Mouse (Mus musculus): ENCODE measurements at regions not wholly inside any gene's neighbourhood (a gene's known extent, or its start where the extent isn't known, plus 50 kb on each side); places are given as distances from the start of the nearest gene placed in this dataset.
A peak's percentile ranks its signal among the peaks of the same experiment; 100 is the strongest.

DNA sequence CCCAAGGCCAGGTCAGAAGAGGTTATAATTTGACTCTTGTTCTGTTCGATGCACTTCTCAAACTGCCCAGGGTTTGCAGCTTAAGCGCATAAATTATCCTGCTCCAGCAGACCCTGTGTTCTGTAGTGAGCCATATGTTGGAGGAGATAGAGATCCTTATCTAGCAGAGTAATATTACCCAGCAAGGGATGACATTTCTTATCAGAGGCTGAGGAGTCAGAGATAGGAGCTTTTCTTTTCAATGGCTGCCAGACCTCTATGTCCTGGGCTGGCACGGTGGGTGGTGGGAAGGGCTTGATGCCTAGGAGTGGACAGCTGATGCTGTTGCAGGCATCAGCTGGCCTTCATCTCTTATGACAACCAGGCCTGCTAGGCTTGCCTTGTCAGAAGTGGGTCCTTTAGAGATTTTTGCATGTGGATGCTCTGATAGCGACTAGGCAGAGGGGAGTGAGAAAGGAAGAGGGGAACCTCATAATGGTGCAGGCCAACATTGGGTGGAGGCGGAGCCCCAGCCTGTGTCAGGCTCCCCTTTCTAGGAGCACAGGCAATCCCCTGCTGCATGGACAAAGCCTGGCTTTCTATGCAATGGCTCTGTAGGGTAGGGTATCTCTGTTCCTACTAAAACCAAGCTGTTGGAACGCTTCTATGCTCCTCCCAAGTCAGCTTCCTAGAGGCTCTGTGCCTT is 1300.5 kb upstream of the A1bg start:
- no peak for DNase-seq (ENCODE audit: low spot score in 2 of 2)

GRCm38 (mm10) chr15:62222731-62223130 is 1299.9 kb upstream of the A1bg start:
- no peak for DNase-seq (ENCODE audit: low spot score in 2 of 2)

- DNase-seq (ENCODE audit: low spot score in 2 of 2): no peak
Measured at GRCm38 (mm10) chr15:62222201-62222600, 1299.4 kb upstream of the A1bg start.

DNA sequence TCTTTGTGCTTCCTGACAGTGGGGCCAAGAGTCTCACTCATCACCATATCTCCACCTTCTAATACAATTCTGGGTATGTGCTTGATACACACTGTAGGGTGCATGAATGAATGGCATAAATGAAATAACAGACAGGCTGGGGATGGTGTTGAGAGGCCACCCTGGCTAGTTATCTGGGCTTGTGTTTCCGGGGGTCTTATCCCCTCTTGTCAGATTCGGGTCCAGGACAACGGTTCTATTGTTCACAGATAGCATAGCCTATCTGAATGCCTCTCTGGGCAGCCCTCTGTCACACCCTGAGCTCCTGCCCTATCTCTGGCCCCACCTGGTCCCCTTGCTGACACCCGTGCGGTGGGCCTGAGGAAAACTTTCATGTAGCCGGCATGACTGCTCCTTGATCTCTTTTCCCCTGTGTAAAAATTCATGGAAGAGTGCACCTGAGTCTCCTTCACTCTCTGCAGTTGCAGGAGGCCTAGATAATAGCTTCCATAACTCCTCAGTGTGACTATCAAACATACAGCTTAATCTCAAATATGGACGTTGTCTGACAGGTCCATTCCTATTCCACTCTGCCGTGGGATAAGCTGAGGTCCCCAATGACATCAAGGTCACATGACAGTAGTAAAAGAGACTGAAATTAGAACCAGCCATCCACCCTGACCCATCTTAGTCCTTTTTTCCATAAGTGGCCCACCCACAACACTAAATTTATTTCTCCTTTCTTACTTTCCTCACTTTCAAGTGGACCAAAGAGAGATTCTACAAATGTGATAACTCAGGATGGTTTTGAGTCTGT is 1298.4 kb upstream of the A1bg start:
- DNase-seq (ENCODE audit: low spot score in 2 of 2): peak; percentile 33 to 36

DNA sequence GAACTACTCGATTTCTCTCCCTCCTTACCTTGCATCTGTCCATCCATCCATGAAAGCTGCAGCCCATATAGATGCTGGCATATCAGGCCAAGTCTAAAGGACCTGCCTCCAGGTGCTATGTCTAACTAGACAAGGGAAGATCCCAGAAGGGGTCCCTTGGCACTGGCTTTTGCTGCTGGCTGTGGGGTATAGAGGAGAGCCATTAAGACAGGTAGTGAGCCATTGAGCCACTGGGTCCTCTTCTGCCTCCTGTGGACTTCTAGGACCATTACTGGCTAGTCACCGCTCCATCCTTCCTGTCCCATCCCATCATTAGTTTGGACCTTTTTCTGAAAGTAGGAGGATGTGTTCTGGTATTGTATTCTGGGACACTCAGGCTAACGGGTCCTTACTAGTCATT is 1297.8 kb upstream of the A1bg start:
- DNase-seq (ENCODE audit: low spot score in 2 of 2): no peak

DNA sequence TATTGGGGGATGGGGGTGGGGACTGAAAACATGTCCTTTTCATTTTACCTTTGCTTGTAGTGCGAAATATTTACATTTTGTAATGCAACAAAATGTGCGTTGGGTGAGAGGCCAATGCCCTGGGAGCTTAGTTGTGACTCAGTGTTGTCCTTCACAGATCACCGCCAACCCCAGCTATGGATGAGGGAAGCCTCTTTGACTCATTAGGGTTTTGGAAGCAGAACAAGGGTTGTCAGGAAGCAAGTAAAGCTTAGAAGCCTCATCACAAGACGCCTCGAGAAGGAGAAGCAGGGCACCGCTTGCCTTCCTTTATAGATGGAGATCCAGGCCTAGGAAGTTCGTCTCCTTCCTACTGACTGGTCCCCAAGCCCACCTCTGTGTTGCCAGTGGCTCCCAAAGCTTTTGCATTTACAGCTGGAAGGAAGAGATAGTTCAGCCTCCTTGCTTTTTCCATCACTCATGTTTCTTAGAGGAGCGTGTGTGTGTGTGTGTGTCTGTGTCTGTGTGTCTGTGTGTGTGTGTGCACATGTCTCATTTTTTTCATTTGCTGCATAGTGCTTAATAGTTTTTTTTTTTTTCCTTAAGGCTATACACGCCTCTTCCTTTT is 1297.2 kb upstream of the A1bg start:
- no peak for DNase-seq (ENCODE audit: low spot score in 2 of 2)

DNA sequence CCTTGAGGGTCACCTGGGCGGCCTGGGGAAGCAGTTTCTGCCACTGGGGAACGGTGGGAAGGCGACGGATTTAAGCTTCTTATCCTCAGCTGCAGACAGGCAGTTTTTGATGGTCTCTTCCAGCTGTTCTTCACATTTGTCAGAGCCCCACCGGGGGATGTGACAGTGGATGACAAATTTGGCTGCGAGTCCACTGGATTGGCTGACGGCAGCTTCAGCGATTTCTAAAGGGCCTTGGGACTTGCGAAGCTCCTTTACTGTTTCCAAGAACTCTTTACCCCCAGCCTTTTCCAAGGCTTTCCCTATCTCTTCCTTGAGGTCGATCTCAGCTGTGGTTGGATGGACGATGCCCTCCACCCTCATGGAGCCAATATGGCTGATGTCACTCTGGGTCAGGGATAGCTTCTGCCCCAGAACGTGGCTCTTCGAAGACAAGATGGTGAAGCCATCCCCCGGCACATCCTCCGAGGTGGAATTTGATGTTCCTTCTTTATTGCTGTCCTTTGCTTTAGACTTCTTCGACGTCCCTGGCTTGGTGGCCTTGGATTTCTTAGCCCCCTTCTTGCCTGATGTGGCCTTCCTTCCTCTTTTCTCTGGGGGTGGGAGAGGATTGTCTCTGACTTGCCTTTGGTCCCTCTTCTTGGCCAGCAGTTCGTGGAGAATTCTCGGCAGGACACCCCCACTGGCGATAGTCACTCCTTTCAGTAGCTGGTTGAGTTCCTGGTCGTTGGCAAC is 1295.7 kb upstream of the A1bg start:
- DNase-seq (ENCODE audit: low spot score in 2 of 2): no peak

DNA sequence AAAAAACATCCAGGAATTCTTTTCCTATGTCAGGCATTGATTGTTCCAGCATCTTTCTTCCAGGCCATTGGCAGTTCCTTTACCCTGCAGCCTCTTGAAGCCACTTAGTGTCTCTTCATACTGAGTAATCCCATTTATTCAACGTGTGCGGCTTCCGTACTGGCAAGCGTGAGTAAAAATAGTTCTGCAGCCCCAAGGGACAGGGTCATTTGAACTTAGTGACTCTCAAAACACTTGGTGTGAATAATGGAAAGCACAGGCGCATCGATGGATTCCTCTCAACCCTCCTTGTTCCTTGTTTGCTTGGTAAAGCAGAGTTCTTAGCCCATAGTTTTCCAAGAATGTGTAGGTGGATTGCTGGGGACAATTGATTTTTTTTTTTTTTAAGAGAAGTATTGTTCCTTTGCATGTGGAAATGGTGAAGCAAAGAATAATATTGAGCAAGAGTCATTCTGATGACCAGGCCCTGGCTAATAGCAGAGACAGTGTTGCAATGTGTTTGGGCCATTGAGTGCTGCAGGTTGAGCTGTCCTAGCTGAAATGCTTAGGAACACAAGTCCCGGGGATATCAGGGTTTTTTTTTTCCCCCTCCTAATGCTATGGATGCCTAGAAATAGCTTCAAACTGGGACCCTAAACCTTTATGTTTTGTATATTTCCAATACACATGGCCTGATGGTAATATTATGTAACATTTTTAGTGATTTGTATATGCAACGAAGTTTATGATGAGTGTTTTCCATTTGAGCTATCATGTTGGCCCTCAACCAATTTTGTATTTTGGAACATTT is 1294.1 kb upstream of the A1bg start:
- no peak for DNase-seq (ENCODE audit: low spot score in 2 of 2)

DNA sequence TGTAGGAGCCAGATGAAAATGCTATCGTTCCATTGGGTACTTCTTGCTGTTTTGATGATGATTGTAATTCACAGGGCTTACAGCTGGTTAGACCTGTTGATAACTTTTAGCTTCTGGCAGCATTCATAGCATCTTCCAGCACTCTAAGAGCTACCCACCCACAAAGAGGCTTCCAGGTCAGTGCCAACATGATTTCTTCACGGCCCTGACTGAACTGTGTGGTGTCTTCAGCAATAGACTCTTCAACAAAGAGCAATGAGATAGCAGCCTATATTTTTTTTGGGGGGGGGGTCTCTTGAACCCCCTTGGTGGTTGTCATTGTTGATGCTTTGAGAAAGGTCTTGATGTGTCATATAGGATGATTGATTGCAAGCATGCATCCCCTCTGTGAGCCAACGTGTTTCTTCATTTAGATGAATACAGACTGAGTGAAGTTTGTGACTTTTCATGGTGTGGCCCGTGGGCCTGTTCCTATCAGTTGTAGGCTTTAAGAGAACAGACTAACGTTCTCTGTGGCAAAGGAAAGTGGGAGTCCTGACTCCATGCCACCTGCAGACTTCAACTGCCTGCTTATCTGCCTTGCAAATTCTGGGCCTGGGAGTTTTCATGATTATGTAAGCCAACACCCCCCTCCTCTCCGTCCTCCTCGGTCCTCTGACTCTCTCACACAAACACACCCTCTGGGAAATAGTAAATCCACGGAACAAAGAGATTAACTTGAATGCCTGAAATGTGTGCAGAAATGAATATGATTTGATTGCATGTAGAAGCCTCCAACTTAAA is 1293.0 kb upstream of the A1bg start:
- DNase-seq (ENCODE audit: low spot score in 2 of 2): no peak

- no peak for DNase-seq (ENCODE audit: low spot score in 2 of 2)
Measured at GRCm38 (mm10) chr15:62214300-62214699, 1291.5 kb upstream of the A1bg start.

GRCm38 (mm10) chr15:62212283-62212910 is 1289.6 kb upstream of the A1bg start:
- DNase-seq (ENCODE audit: low spot score in 2 of 2): no peak

GRCm38 (mm10) chr15:62209881-62210481 is 1287.2 kb upstream of the A1bg start:
- peak; percentile 40 to 46 for DNase-seq (ENCODE audit: low spot score in 2 of 2)

DNA sequence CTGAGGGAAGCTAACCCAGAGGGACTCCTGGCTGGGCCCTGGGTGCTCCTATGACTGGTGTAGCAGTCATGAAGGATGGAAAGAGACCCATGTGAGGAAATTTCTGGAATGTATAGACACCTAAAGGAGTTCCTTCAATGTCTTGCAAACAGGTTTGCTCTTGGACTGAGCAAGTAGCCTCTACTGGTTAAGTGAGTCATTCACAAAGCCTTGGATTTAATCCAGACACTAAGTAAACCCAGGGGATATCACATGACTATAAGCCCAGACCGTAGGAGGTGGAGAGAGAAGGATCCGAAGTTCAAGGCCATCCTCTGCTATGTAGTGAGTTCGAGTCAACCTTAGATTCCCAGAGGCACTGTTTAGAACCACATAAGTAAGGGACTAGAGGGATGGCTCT is 1286.5 kb upstream of the A1bg start:
- no peak for DNase-seq (ENCODE audit: low spot score in 2 of 2)

DNA sequence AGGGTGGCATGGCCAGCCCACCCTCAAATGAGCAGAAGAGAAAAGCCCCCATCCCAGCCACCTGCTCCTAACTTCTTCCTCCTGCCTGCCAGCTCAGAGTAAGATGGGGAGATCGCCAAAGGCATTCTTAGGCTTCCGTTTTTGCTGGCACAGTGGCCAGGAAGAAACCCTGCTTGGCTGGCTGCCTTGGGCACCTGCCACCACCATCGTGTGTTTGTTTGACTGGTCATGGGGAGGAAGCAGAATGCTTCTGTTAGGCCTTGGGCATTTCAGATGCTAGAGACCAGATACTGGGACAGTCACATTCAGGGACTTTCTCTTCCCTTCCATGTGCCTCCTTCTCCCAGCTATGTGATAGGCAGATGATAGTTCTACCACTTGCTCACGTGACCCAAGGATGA is 1283.7 kb upstream of the A1bg start:
- DNase-seq (ENCODE audit: low spot score in 2 of 2): no peak

DNA sequence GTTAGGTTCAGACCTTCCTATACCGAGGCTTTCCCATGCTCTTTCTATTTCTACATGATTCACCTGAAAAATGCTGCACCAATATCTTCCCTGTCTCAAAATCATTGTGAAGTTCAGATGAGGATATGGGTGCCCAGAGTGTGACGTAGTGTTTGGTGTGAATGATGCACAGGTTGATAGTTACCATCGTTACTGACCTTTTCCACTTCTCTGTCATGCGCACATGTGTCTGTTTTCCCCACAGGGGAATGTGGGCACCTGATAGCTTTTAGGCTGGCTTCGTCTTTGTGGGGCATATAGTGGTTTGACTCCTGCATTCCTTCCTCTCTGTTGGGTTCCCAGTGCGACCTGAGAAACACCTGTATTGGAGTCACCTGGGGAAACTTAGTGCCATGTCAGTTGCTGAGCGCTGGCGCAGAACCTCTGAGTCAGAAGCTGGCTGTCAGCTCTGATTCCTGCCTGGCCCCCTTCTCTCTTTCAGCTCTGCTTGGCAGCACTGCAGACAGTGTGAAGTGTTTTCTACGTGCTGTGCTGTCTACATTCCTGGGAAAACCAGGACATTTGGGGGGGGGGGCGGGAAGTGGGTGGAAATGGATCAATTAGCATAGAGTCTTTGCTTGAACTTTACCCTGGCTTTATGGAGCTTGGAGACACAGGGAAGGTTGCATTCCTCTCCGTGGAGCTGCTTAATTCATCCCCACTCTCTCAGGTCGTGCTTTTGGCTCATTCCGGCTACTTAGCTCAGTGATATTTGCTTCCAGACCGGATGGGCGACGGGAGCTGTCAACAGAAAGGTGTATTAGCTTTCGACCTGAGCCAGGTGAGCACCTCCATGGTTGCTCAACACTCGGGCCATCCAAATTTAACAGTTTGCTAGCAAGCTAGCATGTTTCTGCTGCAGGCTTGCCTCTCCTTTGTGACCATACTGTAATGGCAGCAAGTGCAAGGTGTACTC is 1281.4 kb upstream of the A1bg start:
- no peak for DNase-seq (ENCODE audit: low spot score in 2 of 2)

DNA sequence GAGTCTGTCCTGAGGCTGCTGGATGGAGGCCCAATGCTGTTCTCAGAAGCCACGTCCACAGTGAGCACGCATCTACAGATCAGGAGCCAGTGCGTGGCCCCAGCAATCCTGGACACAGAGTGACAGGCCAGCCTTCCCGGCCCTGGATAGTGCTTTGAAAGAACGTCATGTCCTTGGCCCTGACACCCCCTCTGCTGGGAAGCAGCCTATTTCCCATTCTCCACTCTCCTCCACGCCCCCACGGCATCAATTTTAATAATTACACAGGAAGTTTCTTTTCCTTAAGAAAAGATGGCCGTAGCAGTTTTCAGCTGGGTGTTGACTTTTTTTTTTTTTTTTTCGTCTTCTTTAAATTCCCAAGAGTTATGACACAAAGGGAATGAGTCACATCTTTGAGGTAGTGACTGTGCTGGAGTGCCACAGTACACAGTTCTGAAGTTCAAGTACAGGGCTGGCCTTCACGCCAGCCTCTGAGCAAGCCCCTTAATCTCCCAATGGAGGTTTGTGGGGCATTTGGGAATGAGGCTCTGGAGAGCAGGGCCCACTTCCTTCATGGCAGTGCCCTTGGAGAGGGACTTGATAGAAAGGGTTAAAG is 1280.1 kb upstream of the A1bg start:
- DNase-seq (ENCODE audit: low spot score in 2 of 2): no peak

DNA sequence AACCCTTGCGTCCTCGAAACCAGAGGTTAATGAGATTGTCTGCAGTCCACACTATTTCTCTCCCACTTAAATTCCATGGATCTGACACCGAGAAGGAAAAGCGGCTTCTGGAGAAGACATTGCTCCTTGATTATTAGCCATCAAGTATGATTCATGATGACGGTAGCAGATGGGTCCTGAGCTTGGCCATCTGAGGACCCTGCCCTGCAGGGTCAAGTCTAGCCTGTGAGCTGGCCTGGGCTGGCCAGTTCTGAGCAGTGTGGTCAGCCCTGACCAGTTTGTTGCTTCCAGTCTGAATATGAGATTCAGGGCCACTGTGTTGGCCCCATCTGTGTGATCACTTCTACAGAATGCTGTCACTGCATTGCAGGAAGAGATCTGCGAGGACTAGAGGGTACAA is 1275.9 kb upstream of the A1bg start:
- DNase-seq (ENCODE audit: low spot score in 2 of 2): no peak

DNA sequence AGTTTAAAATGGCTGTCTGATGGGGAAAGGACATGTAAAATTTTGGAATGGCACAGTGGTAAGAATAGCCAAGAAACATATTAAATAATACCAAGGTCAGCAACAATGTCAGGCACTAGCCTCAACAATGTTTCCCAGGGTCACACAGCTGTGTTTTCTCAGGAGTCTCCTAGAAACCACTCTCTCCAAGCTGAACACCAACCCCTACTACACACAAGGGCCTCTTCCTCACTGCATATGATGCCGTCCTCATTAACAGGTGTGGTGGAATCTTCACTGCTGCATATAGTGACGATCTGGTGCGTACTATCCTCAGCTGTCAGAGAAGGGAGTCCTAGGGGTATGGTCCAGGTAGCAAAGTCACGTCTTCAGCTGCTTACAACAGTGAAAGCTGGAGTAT is 1275.4 kb upstream of the A1bg start:
- DNase-seq (ENCODE audit: low spot score in 2 of 2): no peak
